12 mouse cellular contexts compared by ENCODE assay signal in genomic region chr6:98038513-98038912, GRCm38 (mm10).
"Had no signal": no experiment of that assay in that cellular context is flagged by ENCODE, and none has a peak within 500 bp of the region (broad histone marks: within the 10 kb centered on the region; RNA-seq: fewer than 3 reads in every experiment).

No protein-coding gene starts in this region.

- H3K4me1 ChIP-seq: kidney, embryonic 15.5 days; limb, embryonic 10.5 days; liver, embryonic 15.5 days had no signal

- H3K27ac ChIP-seq: kidney, embryonic 15.5 days; limb, embryonic 10.5 days; liver, embryonic 15.5 days; stomach, postnatal 0 days had no signal

- H3K4me3 ChIP-seq: kidney, embryonic 15.5 days; limb, embryonic 10.5 days; liver, embryonic 15.5 days had no signal

- H3K9me3 ChIP-seq: kidney, embryonic 15.5 days; limb, embryonic 10.5 days; liver, embryonic 15.5 days had no signal

- DNase-seq: kidney, adult 2 months; kidney, postnatal 14 days; lung, adult 2 months; lung, postnatal 36 days; thymus, adult 18-20 months; thymus, postnatal 14 days had no signal

- H3K9ac ChIP-seq: kidney, embryonic 15.5 days; liver, embryonic 15.5 days had no signal

- ATAC-seq: lung, postnatal 0 days had no signal

- H3K36me3 ChIP-seq: kidney, embryonic 15.5 days; limb, embryonic 10.5 days; liver, embryonic 15.5 days had no signal

- H3K27me3 ChIP-seq: kidney, embryonic 15.5 days; liver, embryonic 15.5 days had no signal

- H3K4me2 ChIP-seq: kidney, embryonic 15.5 days; liver, embryonic 11.5 days; liver, embryonic 15.5 days had no signal
